Mouse (Mus musculus): Measurements from ENCODE around the gene Orm2. TPM values are rescaled to one million over a fixed set of nuclear protein-coding genes. Genes with fewer than 3 reads are reported as not detected.

The Orm2 gene
- polyA plus RNA-seq, 1 experiment from 2014 or later: not detected

DNA sequence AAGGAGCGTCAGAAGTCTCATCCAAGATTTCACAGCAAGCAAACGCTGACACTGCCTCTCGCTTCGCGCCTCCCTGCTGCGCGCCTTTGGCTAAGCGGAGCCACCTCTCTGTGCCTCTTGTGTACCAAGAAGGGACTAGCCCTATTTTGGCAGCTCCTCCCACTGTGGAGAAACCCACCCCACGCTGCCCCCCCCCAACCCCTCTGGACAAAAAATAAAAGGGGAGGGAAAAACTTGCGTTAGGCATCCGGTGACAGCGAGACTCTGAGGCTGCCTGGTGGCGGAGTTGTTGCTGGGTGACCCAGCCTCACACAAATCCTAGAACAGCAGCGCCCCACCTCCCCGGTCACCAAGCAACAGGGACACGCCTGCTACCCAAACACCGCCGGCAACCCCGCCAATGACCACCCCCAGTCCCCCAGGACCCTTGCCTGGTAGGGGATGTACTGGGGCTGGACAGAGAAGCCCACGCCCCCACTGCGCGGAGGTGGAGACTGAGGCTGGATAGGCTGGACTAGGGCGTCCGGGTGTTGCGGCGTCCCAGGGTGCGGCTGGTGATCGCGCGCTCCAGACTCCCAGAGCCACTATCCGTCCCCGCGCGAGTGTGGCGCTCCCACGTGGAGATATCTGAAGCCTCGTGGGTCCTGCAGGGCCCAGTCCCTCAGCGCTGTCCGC lies 47.8 kb downstream of the Orm2 start:
- no peaks in the 10 kb centered on the region for H3K36me3 ChIP-seq
- no peaks in the 10 kb centered on the region for H3K27me3 ChIP-seq
- H3K27ac ChIP-seq: 0 out of 2 replicates have a peak overlapping the region, but pooled peaks have one; percentile 33
- H3K9me3 ChIP-seq: no peaks in the 10 kb centered on the region
- WGBS: under 1% methylated on average over 39 of the region's 39 CpGs
- peak overlapping the region; percentile 55 for H3K4me3 ChIP-seq
- H3K9ac ChIP-seq: peak overlapping the region; percentile 54
- H3K4me1 ChIP-seq: peaks cover 18% of the 10 kb centered on the region; the same call in 1 of the 2 replicates
- peak overlapping the region; percentile 98 for H3K4me2 ChIP-seq (replicated peaks)
- ATAC-seq (ENCODE audit: insufficient number of reproducible peaks, insufficient read depth, low FRiP score, low TSS enrichment): peak; percentile 62

DNA sequence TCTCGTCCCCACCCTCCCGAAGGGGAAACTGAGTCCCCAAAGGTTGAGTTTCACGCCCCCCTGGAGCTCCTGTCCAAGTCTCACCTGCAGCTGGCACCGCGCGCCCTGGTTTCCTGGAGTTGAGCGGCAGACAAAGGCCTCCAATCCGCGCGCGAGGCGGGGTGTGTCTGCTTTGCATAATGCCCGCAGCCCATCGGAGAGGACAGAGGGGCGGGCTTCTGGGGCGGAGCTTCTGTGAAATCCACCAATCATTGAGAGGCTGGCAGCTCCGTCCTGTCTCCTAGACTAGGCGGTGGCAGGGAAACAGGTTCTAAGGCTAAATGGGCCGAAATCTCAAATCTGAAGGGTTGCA lies 48.3 kb downstream of the Orm2 start:
- Histone ChIP-seq H3K9ac (peak overlapping the region; percentile 54), H3K4me1 (peaks cover 14% of the 10 kb centered on the region; the same call in 1 of the 2 replicates), H3K27ac (0 out of 2 replicates have a peak overlapping the region, but pooled peaks have one; percentile 33), H3K9me3 (no peaks in the 10 kb centered on the region), H3K4me2 (replicated peaks) (peak overlapping the region; percentile 98), H3K36me3 (no peaks in the 10 kb centered on the region), H3K4me3 (peak overlapping the region; percentile 55), H3K27me3 (no peaks in the 10 kb centered on the region)
- ATAC-seq (ENCODE audit: insufficient number of reproducible peaks, insufficient read depth, low FRiP score, low TSS enrichment): peak; percentile 89
- WGBS: under 1% methylated on average over 19 of the region's 19 CpGs

DNA sequence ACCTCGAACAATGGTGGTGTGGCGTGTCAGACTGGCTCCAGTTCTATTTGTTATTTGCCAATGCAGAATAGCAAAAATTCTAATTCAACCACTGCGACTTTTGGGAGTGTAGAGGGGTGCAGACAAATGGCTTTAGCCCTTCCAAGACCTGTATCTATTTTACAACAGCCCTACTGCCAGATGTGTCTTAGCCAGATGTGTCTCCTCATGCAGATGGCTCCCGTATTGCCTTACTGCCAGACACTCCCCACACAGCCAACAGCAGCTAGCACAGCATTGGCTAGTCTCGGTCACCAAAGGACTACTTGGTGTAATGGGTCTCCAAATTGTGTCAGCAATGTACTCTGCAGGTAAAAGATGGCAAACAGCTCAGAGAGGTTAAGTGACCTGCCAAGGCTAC lies 49.0 kb downstream of the Orm2 start:
- H3K9me3 ChIP-seq: no peaks in the 10 kb centered on the region
- H3K9ac ChIP-seq: no peak overlapping the region
- no peaks in the 10 kb centered on the region for H3K27me3 ChIP-seq
- WGBS: 61% methylated on average over 5 of the region's 5 CpGs
- peaks cover 14% of the 10 kb centered on the region; the same call in 1 of the 2 replicates for H3K4me1 ChIP-seq
- H3K36me3 ChIP-seq: no peaks in the 10 kb centered on the region; the same call in 1 of the 2 replicates
- no peak overlapping the region for H3K27ac ChIP-seq
- no peak for ATAC-seq (ENCODE audit: insufficient number of reproducible peaks, insufficient read depth, low FRiP score, low TSS enrichment)
- H3K4me2 ChIP-seq (replicated peaks): no peak overlapping the region
- no peak overlapping the region for H3K4me3 ChIP-seq

DNA sequence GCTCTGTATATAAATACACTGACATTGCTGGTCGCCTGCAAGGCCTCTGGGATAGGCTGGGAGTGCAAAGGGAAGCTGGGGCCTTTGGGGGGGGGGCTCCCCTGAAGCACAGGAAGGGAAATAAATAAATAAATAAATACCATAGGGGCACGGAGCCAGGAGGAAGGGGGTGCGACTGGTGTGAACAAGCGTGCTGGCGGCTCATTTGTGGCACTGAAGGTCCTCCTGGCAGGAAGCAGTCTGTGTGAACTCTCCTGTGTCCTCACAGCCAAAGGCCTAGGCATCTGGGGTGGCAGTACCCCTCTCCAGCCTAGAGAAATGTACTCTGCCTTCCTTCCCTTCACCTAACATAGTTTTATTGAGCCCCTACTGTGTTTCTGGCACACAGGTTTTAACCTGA lies 52.7 kb downstream of the Orm2 start:
- WGBS: 67% methylated on average over 5 of the region's 5 CpGs
- Histone ChIP-seq H3K27ac (no peak overlapping the region), H3K4me2 (replicated peaks) (no peak overlapping the region), H3K36me3 (no peaks in the 10 kb centered on the region; the same call in 1 of the 2 replicates), H3K9me3 (no peaks in the 10 kb centered on the region), H3K4me1 (peaks cover 3% of the 10 kb centered on the region; the same call in 1 of the 2 replicates), H3K27me3 (no peaks in the 10 kb centered on the region), H3K4me3 (no peak overlapping the region), H3K9ac (no peak overlapping the region)
- no peak for ATAC-seq (ENCODE audit: insufficient number of reproducible peaks, insufficient read depth, low FRiP score, low TSS enrichment)

Other genes with a start within 250 kb of the Orm2 start
- 0.47 and 0.55 TPM in 2 replicates for gene Ambp, start 207.7 kb upstream of the Orm2 start, polyA plus RNA-seq (2016; fragmentation: Nextera tagmentation; extraction: Ambion mirVana)
- 0.06 TPM in 1 of 2 replicates, not detected in the other for gene Kif12, start 190.3 kb upstream of the Orm2 start, polyA plus RNA-seq (2016; fragmentation: Nextera tagmentation; extraction: Ambion mirVana)
- 19.3 and 21.8 TPM in 2 replicates for gene Col27a1, start 148.4 kb upstream of the Orm2 start, polyA plus RNA-seq (2016; fragmentation: Nextera tagmentation; extraction: Ambion mirVana)
- gene Orm1, start 17.9 kb upstream of the Orm2 start, polyA plus RNA-seq (2016; fragmentation: Nextera tagmentation; extraction: Ambion mirVana): not detected in 2 replicates
- not detected in 2 replicates for gene Orm3, start 6.3 kb upstream of the Orm2 start, polyA plus RNA-seq (2016; fragmentation: Nextera tagmentation; extraction: Ambion mirVana)
- 11.6 and 12.4 TPM in 2 replicates for gene Akna, start 40.9 kb downstream of the Orm2 start, polyA plus RNA-seq (2016; fragmentation: Nextera tagmentation; extraction: Ambion mirVana)
- 7.1 and 8.6 TPM in 2 replicates for gene Whrn, start 133.5 kb downstream of the Orm2 start, polyA plus RNA-seq (2016; fragmentation: Nextera tagmentation; extraction: Ambion mirVana)
- gene Atp6v1g1, start 182.3 kb downstream of the Orm2 start, polyA plus RNA-seq (2016; fragmentation: Nextera tagmentation; extraction: Ambion mirVana): 302 TPM in 2 replicates
- 9.8 and 11.6 TPM in 2 replicates for gene Tmem268, start 196.3 kb downstream of the Orm2 start, polyA plus RNA-seq (2016; fragmentation: Nextera tagmentation; extraction: Ambion mirVana)
- not detected in 2 replicates for gene Gm11213, start 242.8 kb downstream of the Orm2 start, polyA plus RNA-seq (2016; fragmentation: Nextera tagmentation; extraction: Ambion mirVana)

Data from embryonic facial prominence, embryonic 12.5 days (tissue).